Mouse (Mus musculus) heart, adult 11 months (tissue): Measurements from ENCODE around the gene Zfp451.
"Not testable (repeated sequence)": the region's sequence is repeated elsewhere in the genome, so short reads cannot be mapped to it uniquely, and the experiment has no call there.

ENCODE experiments used
- DNase-seq: peaks from one replicate; pipeline ENCODE4 v3.0.0; 2022

Zfp451 gene

GRCm38 (mm10) chr1:33813868-33814794 is at the start of gene Zfp451:
Zfp451 (minus strand) TSS chr1:33814595.
- DNase-seq, result peak; percentile 99

DNA sequence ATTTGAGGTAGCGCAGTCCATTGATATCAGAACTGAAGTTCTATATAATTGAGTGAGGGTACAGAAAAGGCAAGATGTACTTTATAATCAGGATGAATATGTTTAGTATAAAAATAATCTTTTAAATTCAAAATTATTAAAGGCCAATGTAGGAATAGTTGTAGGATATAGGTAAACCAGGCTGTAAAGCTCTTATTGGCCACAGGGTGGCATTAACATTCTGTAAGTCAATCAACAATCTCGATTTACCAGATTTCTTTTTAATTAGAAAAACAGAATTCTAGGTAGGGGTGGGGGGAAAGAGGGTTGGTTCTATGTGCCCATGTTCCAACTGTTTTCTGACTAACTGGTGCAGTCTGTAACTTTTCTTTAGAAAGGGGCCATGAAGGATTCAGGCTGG is 32.4 kb upstream of the Zfp451 start:
- DNase-seq, result no peak

DNA sequence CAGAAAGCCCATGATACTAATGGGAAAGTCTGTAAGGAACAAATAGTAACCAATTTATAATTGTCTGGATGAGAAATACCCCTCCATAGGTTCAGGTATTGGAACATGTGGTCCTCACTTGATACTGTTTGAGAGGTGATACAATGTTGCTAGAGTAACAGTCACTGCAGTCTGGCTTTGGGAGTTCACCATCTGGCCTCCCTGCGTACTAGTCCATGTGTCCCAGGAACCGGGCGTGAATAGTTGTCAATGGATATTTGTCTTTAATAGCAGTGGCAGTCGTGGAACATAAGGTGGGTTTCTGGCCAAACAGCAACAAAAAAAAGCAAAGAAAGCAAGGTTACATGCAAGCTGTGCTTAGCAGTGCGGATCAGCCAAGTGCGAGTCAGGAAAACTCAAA is 29.4 kb upstream of the Zfp451 start:
- DNase-seq, result peak; percentile 6

DNA sequence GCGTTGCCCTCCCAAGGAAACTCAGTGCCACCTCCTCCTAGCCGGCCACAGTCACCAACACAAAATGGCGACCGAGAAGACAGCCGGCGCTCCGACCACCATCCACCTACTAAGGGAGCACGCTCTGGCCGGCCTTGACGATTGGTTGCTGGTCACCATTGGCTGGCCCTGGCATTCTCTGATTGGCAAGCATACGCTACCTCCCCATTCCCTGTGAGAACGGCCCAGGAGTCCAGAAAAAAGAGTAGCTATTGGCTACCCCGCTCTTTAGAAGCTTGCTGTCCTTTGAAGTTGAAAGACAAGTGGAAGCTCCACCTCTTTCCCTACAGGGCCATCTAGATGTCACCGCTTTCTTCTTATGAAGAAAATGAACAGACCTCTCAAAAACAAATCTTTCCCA is 24.6 kb upstream of the Zfp451 start:
- not testable (repeated sequence) for DNase-seq

DNA sequence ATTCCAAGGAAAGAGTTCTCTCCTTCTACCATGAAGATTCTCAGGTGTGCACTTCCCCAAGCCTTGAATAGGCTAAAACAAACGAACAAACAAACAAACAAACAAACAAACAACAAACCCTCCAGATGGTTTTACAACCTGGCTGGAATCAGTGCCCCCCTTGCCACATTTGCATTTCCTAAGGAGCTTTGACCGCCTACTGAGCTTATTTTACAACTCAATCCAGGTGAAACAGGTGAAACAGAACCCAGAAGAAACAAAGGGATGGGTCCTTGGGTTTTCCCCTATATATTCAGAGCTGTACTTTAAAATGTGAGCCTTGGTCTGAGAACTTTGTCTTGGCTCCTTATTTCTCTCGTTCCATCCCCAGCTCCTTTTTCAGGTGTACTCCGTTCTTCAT is 16.2 kb upstream of the Zfp451 start:
- DNase-seq, result peak; percentile 21

DNA sequence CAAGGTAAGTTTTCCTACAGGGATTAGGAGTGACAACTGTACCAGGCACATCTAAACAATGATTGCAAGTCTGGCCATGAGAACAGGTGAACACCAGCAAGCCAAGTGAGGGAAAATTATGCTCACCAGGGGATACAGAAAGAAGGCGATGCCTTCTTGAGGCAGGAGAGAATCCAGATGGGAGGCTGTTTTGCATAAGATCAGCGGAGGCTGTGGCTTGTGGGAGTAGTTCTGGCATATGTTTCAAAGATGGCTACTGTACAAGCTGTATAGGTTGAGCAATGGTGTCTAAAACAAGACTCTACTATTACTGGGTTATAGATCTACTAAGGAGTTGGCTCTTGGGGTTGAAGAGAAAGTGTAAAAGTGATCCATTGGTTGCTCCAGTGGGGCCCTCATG is 3.5 kb upstream of the Zfp451 start:
- no peak for DNase-seq

DNA sequence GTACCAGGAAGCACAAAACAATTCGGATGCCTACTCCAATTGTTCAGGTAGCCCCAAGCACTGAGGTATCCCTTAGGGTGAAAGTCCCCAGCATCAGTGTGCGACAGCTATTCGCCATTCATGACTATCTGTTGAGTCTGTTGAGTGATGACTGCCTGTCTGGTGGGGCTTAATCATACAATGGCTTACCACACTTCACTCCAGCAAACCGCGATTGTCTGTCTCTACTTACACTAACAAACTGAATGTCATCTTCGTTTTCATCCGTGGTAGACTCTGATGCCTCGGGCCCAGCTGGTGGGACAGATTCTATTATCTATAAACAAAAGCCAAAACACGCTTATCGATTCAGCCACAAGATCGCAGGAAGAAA is 914 bp downstream of the Zfp451 start:
- no peak for DNase-seq

DNA sequence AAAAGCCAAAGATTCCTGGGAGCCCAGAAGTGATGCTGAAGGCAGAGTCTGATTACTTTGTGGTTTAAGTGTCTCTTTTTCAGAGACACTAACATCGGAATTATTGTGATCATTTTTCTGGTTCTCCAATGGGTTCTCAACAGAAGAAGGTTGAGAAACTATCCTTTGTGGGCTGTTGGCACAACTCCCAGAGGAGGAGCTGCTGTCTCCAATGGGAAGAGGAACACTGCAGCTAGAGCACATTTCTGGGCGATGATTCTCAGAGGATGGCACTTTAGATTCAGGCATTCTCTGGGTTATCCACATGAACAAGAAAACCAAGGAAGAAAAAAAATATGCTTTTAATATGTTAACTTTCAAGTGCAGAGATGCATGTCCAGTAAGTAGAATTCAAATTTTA is 11.1 kb downstream of the Zfp451 start:
- no peak for DNase-seq

- peak; percentile 16 for DNase-seq
Measured at GRCm38 (mm10) chr1:33799620-33800019, 14.8 kb downstream of the Zfp451 start.

- DNase-seq, result peak; percentile 71
Measured at GRCm38 (mm10) chr1:33788493-33788892, 25.9 kb downstream of the Zfp451 start.

- DNase-seq, result peak; percentile 22
Measured at GRCm38 (mm10) chr1:33788072-33788471, 26.3 kb downstream of the Zfp451 start.

DNA sequence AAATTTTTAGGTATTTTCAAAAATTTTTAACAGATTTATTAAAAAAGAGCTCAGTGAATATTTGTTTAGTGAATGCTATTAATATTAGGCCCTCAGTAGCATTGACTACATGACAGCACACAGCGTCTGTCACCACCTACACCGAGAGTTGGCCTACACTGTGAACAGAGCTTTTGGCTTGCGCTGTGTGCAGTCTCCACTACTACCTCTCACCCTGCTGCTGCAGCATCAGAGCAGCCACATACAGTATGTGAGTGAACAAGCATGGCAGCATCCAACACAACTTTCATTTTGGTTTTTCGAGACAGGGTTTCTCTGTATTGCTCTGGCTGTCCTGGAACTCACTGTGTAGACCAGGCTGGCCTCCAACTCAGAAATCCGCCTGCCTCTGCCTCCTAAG is 29.8 kb downstream of the Zfp451 start:
- DNase-seq, result peak; percentile 64

DNA sequence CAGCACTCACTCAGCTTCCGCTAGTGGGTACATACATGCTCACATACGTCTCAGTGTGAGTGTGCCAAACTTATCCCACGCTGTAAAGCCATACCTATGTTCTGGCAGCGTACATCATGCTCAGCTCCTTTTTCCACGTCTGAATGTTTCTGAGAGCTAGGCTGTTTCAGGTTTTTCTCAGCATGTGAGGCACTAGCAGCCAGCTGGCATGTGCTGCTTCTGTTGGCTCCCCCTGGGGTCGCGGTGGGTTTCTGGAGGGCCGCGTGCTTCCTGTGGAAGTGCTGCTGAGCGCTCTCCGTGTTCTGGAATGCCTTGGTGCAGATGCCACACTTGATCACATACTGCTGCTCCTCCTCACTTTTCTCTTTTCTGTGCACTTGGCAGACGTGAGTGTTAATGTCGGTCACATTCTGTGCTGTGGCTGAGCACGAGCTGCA is 38.2 kb downstream of the Zfp451 start:
- DNase-seq, result peak; percentile 55

GRCm38 (mm10) chr1:33772106-33772505 is 42.3 kb downstream of the Zfp451 start:
- DNase-seq, result peak; percentile 4

GRCm38 (mm10) chr1:33771621-33772020 is 42.8 kb downstream of the Zfp451 start:
- peak; percentile 75 for DNase-seq

DNA sequence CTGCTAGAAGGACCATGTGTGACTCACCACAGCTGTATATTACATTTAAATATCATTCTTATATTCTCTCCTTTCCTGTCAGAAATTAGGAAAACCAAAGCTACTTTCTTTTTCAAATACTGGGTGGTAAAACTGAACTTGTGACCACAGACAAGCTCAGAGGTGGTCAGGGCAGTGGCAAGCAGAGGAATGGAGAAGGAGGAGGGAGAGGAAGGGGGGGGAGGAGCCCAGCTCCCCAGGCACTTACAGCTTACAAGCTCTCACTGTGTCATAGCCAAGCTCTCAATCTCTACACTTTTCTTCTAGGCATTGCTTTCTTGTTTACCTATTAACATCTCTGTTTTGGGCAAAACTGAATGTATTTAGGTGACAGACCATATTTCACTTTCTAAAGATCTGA is 45.6 kb downstream of the Zfp451 start:
- DNase-seq, result peak; percentile 42

- DNase-seq, result peak; percentile 63
Measured at GRCm38 (mm10) chr1:33768091-33768787, 46.2 kb downstream of the Zfp451 start.

DNA sequence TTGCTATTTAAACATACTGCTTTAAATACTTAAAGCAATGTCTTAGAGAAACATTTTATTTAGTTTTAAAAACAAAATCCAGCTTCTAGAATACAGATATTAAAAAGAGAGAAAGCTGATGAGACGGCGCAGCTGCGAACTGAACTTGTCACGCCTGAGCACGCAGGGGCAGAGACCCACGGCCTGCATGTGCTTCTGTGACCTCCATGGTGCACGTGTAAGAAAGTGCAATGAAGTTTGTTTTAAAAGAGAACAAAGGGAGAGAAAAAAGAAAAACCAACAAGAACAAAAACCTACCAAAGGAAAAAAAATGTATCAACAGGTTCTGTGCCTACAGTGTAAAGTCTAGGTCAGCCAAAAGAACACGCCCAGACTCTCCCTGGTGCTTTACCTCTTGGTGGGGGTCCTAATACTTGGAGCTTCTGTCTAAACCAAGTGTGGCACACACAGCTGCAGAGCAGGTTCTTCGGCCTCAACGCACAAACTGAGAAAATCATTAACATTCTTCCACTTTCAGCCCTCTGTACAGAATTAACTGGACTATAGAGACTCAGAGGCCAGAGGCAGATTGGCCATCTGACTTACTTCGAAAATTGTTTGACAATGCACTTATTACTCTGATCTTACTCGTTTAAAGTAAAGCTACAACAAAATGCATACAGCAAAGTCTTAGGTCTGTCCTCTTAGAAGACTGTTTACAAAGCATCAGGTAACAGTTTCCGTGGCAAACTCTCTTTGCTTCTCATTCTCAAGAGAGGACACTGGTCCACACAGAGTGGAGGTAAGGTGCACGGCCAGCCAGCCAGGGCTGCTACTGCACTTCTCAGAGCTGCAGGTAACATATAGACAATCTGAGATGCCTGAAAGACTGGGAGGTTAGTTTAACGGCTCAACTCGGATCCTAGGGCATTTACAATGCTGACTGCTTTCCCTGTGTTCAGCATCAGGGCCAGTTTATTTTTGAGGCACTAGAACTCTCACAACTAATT is 47.6 kb downstream of the Zfp451 start:
- peak; percentile 59 for DNase-seq

- DNase-seq, result peak; percentile 69
Measured at GRCm38 (mm10) chr1:33765468-33766080, 48.8 kb downstream of the Zfp451 start.

GRCm38 (mm10) chr1:33763826-33764225 is 50.6 kb downstream of the Zfp451 start:
- DNase-seq, result peak; percentile 25

DNA sequence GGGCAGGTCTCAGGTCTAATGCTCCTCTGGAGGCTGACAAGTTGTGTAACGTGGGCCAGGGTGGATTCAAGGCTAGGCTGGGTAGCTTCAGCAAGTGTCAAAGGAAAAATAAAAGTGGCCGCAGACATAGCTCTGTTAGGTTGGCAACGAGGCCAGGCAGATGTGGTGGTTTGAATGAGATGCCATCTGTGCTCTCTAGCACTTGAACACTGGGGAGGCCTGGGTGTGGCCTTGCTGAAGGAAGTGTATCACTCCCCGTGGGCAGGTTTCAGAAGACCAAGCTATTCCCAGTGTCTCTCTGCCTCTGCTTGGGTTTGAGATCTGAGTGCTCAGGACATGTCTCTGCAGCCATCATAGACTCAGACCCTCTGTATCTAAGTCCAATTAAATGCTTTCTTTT is 55.9 kb downstream of the Zfp451 start:
- DNase-seq, result peak; percentile 81

- DNase-seq, result peak; percentile 96
Measured at GRCm38 (mm10) chr1:33757491-33758041, 56.8 kb downstream of the Zfp451 start, which contains the start of gene Bag2. Bag2 (minus strand) TSS chr1:33757795.
